Mouse (Mus musculus): Measurements from ENCODE around the gene Tnfrsf14.

- TF ChIP-seq CTCF (IDR thresholded peaks at IDR 0.05; ENCODE audit: borderline replicate concordance, insufficient read depth, low read length): no peak
- no peak for TF ChIP-seq POLR2A (IDR thresholded peaks at IDR 0.05; ENCODE audit: low read depth, low read length)
Observed at GRCm38 (mm10) chr4:154882014-154882659, 46.2 kb downstream of the Tnfrsf14 start.

All from embryonic fibroblast, embryonic 13.5 days (primary cell).